Mouse (Mus musculus) megakaryocyte, adult 5-6 weeks (primary cell): ENCODE measurements around the gene Fam173a. TPM values are rescaled to one million over a fixed set of nuclear protein-coding genes. Genes with fewer than 3 reads are reported as not detected.
A peak's percentile ranks its signal among the peaks of the same experiment; 100 is the strongest.

ENCODE experiments used
- ATAC-seq: 2 replicates; pipeline ENCODE4 v1.8.0; 2016; ENCODE audit warnings: mild to moderate bottlenecking, inconsistent platforms; ENCODE audit not compliant: poor library complexity, severe bottlenecking
- total RNA-seq, 2 experiments: library from RNA; stranded (forward) in 1 of 2; stranded (reverse) in 1 of 2; fragments of 153-499, 151-499 nt in 1 of 2; fragments of 221-1000, 200-1000 nt in 1 of 2; gene quantifications; 2 replicates each; pipeline versions ENCODE4 v1.2.3 to v1.2.4; 2015 to 2017

Gene Fam173a
- total RNA-seq (2015), result 69.7 and 85.6 TPM in 2 replicates
- 17.7 and 36.5 TPM in 2 replicates for total RNA-seq (2017)

GRCm38 (mm10) chr17:25792615-25793014 lies at the start of gene Fam173a:
TSS of gene Fam173a (minus strand) at chr17:25792901.
- ATAC-seq, result peak; percentile 52

DNA sequence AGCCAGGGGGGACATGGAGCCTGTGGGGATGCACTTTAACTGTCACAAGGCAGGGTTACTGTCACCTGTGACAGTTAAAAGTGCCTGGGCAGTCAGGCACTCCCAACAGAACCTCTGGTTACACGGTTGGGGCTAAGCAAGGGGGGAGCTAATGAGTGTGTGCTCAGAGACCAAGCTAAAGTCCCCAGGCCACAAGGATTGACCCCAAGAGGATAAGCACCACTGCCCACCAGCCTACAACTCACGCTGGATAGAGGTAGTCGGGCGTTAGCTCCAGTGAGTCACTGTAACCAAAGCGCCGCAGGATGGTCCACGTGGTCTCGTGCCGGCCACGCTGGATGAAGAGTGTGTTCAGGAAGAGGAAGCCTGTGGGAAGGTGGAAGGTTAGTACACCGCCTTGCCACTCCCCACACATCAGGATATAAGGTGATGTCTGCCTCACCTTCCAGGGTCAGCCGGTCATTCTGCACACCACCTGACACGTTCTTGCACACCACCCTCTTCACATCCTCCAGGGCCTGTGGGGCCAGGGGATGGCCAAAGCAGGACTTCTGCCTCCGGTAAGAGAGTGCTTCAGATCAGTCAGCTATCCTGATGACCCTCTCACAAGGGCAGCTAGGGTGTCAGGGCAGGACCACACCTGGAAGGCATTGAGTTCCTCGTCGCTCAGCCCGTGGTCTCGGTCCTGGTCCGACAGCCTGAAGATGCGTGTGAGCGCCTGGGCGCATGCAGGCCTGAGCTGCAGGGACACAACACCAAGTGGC lies 48.6 kb upstream of the Fam173a start, which contains the start of gene Gm20683:
Gene Gm20683, minus strand, starts transcription at position 647 of the 764 bp plus-strand sequence.
- ATAC-seq, result no peak

- no peak for ATAC-seq
Observed at GRCm38 (mm10) chr17:25840519-25840918, 47.8 kb upstream of the Fam173a start.

DNA sequence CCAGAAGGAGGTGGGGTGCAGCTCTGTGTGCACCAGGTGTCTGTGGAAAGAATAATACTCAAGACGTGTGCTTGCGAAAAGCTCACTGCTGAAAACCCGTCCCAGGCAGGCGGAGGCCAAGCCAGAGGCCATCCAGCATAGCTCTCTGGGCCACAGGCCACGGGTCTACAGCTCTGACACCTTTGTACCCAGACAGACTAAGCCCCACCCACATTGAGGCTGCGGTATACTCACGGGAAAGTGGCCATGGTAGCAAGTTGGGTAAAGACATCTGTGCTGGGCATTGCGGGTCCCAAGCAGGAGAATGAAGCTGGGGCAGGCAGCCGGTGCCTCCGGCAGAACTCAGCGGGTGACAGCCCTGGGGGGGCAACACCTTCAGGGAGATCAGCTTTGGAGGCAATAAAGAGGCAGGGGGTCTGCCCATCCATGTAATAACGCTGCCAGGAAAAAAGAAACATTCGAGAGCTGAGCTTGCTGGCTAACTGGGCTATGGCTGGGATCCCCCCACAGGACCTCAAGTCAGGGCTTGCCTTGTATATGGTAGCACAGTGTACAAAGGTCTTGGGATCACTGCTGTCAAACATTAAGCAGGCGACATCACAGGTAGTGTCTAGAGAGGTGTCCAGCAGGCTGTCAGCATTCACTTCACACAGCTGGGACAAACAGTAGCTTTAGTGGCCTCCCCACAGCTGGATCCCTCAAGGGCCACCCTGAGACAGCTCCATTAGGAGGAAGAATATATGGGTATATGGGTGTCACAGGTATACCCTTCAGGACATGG lies 46.9 kb upstream of the Fam173a start:
- no peak for ATAC-seq

DNA sequence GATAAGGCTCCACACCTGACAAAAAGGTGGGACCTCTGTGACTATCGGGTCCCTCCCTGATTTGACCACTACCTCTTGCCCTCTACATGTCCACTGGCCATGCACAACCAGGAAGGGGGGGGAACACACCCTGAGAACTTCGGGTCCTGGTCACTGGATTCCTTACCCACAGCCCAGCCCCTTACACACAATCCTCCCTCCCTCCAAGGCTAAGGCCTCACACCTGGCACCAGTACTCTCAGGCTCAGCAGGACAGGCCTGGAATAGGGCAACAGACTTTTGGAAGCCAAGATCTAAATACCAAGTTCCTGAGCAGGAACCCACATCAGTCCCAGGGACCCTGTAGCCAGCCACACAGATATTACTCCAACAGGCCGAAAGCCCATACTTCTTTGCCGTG lies 46.2 kb upstream of the Fam173a start:
- no peak for ATAC-seq

- ATAC-seq, result no peak
Observed at GRCm38 (mm10) chr17:25837533-25837932, 44.8 kb upstream of the Fam173a start.

- no peak for ATAC-seq
Observed at GRCm38 (mm10) chr17:25837076-25837410, 44.3 kb upstream of the Fam173a start, which contains the start of gene Rhbdl1. TSS of gene Rhbdl1 (minus strand) at chr17:25837295.

GRCm38 (mm10) chr17:25836397-25837075 lies 43.8 kb upstream of the Fam173a start:
- ATAC-seq, result no peak

- no peak for ATAC-seq
Observed at GRCm38 (mm10) chr17:25835816-25836215, 43.1 kb upstream of the Fam173a start.

DNA sequence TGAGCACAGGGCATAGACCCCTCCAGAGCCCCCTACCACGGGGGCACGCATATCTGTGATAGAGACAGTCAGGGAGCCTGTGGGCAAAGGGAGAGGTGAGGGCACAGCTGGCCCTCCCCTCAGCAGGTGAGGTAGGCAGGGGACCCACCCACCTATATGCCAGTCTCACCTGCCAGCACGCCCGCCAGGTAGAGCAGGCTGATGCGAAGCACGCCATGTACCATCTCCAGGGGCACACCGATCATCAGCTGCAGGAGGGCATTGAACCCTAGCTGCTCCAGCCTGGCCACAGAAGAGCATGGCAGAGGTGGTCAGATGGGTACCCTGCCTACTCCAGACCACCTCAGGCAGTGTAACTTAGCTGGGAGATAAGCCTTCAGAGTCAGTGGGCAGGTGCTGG lies 42.6 kb upstream of the Fam173a start:
- ATAC-seq, result no peak

- ATAC-seq, result no peak
Observed at GRCm38 (mm10) chr17:25834595-25835222, 42.0 kb upstream of the Fam173a start.

- ATAC-seq, result no peak
Observed at GRCm38 (mm10) chr17:25833961-25834594, 41.4 kb upstream of the Fam173a start.

GRCm38 (mm10) chr17:25833291-25833663 lies 40.6 kb upstream of the Fam173a start, which contains the start of gene Stub1:
TSS of gene Stub1 (minus strand) at chr17:25833404.
- ATAC-seq, result peak; percentile 52

DNA sequence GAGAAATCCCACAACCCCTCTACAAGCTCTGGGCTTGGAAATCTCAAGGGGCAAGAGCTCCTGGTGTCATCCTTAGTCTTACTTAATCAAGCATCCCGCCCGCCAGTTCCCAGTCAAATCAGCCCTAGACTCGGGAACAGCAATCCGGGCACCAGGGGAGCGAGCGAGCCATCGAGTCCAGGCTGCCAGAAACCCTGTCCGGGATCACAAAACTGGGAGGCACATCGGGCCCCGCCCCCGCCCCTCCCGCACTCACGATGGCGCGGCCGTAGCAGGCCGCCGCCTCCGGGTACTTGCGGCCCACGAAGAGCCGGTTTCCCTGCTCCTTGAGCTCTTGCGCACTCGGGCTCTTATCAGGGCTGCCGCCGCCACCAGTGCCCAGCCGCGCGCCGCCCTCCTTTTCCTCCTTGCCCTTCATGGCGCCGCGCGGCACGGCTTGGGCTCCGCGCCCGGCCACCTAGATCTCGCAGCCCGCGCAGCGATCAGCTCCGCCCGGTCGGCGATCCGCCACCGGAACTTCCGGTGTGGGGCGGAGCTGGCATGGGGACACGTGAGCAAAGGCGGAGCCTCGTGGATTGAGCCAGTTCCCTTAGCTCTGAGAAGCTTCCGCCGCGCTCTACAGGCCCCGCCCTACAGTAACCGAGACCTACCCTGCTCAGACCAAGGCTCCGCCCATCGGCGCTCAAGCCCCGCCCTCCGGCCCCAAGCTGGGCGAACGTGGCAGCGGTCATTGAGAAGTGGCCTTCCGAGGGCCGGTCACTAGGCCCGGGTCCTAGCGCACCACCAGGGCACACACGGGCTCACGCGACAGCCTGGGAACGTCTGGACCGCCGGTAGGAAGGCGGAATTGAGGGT lies 40.0 kb upstream of the Fam173a start:
- peak; percentile 86 for ATAC-seq

- no peak for ATAC-seq
Observed at GRCm38 (mm10) chr17:25831451-25832281, 39.0 kb upstream of the Fam173a start.

GRCm38 (mm10) chr17:25830806-25831431 lies 38.2 kb upstream of the Fam173a start:
- ATAC-seq, result no peak

DNA sequence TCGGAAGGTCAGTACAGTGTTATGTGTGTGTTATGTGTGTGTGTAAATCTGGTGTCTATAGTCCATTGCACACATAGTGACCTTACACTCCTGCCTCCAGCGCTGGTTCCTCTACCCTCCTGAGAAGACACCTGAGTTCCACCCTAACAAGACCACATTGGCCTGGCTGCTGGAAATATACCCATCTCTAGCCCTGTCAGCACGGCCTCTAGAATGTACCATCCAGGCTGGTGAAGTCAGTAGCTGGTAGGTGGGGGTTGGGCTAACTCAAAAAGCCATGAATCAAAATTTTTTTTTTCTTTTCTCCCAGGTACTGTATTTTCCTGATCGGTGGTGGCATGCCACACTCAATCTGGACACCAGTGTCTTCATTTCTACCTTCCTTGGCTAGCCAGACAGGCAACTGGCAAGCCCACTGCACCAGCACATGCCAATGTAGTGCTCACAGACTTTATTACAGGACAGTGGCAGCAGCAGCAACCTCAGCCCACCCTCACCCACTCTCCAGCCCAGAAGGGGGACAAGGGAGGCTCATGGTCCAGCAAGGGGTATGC lies 37.6 kb upstream of the Fam173a start:
- no peak for ATAC-seq

GRCm38 (mm10) chr17:25829558-25830017 lies 36.9 kb upstream of the Fam173a start:
- ATAC-seq, result no peak
